Mouse (Mus musculus) MEL (cell line): ENCODE data around the gene Vmn2r86.

Experiments used
- CHD2 ChIP-seq: IDR thresholded peaks from 2 replicates; pipeline ENCODE4 v1.6.1; 2011; ENCODE audit warnings: low read length, improper control_type of control experiment
- CTCF ChIP-seq, 3 experiments: IDR thresholded peaks in 2 of 3; conservative IDR thresholded peaks in 1 of 3; 2 replicates each; pipeline ENCODE4 v1.5.1; 2011 to 2012; ENCODE audit warnings: low read length in 3 of 3, low read depth in 2 of 3, mild to moderate bottlenecking in 2 of 3, improper control_type of control experiment in 1 of 3, inconsistent platforms in 1 of 3, mixed read lengths in 1 of 3, moderate library complexity in 1 of 3; ENCODE audit not compliant: control insufficient read depth in 1 of 3, insufficient read depth in 1 of 3, poor library complexity in 1 of 3, severe bottlenecking in 1 of 3
- EP300 ChIP-seq, 2 experiments: IDR thresholded peaks; 2 replicates each; pipeline ENCODE4 v1.6.1; 2011; ENCODE audit warnings: improper control_type of control experiment in 2 of 2, low read length in 2 of 2, low read depth in 1 of 2, mild to moderate bottlenecking in 1 of 2
- GABPA ChIP-seq: IDR thresholded peaks from 2 replicates; pipeline ENCODE4 v1.6.1; 2012; ENCODE audit warnings: low read depth, mild to moderate bottlenecking, inconsistent platforms, low read length, improper control_type of control experiment, moderate library complexity
- GATA1 ChIP-seq: IDR thresholded peaks from 2 replicates; pipeline ENCODE4 v1.6.1; 2011; ENCODE audit warnings: low read depth, low read length, improper control_type of control experiment
- MAZ ChIP-seq: IDR thresholded peaks from 2 replicates; pipeline ENCODE4 v1.6.1; 2012; ENCODE audit warnings: low read depth, mild to moderate bottlenecking, inconsistent platforms, low read length, improper control_type of control experiment
- MEF2A ChIP-seq: IDR thresholded peaks from 2 replicates; pipeline ENCODE4 v1.6.1; 2014; ENCODE audit warnings: low read depth, mild to moderate bottlenecking, inconsistent platforms, low read length, improper control_type of control experiment; ENCODE audit not compliant: poor library complexity, insufficient replicate concordance, severe bottlenecking; ENCODE audit errors: extremely low read depth
- POLR2A ChIP-seq, 2 experiments: IDR thresholded peaks; 2 replicates each; pipeline ENCODE4 v1.6.1; 2011 to 2012; ENCODE audit warnings: low read length in 2 of 2, mild to moderate bottlenecking in 2 of 2, control low read depth in 1 of 2, improper control_type of control experiment in 1 of 2, low read depth in 1 of 2, moderate library complexity in 1 of 2; ENCODE audit not compliant: control insufficient read depth in 1 of 2, insufficient read depth in 1 of 2, poor library complexity in 1 of 2
- SIN3A ChIP-seq: IDR thresholded peaks from 2 replicates; pipeline ENCODE4 v1.6.1; 2012; ENCODE audit warnings: low read length, improper control_type of control experiment, inconsistent platforms
- SMC3 ChIP-seq: IDR thresholded peaks from 2 replicates; pipeline ENCODE4 v1.6.1; 2011; ENCODE audit warnings: low read depth, low read length, improper control_type of control experiment
- TBP ChIP-seq: IDR thresholded peaks from 2 replicates; pipeline ENCODE4 v1.8.0; 2011; ENCODE audit warnings: low read depth, low read length, improper control_type of control experiment
- ZC3H11A ChIP-seq: IDR thresholded peaks from 2 replicates; pipeline ENCODE4 v1.6.1; 2012; ENCODE audit warnings: low read depth, mild to moderate bottlenecking, inconsistent platforms, low read length, improper control_type of control experiment
- ZKSCAN1 ChIP-seq: IDR thresholded peaks from 2 replicates; pipeline ENCODE4 v1.6.1; 2012; ENCODE audit warnings: low read depth, mild to moderate bottlenecking, inconsistent platforms, low read length, improper control_type of control experiment, moderate library complexity

- no peak for TF ChIP-seq CTCF (IDR thresholded peaks at IDR 0.05 in 2 of 3, conservative IDR thresholded peaks at IDR 0.05 in 1 of 3; ENCODE audit: control insufficient read depth in 1 of 3, insufficient read depth in 1 of 3, low read depth in 2 of 3, low read length in 3 of 3, poor library complexity in 1 of 3, severe bottlenecking in 1 of 3)
- TF ChIP-seq SMC3 = no peak
- no peak for TF ChIP-seq EP300 (IDR thresholded peaks at IDR 0.05; ENCODE audit: low read depth in 1 of 2, low read length in 2 of 2)
- TF ChIP-seq GATA1 = no peak
- no peak for TF ChIP-seq TBP
- TF ChIP-seq ZC3H11A = no peak
- no peak for TF ChIP-seq POLR2A (IDR thresholded peaks at IDR 0.05; ENCODE audit: control insufficient read depth in 1 of 2, insufficient read depth in 1 of 2, low read depth in 1 of 2, low read length in 2 of 2, poor library complexity in 1 of 2)
- no peak for TF ChIP-seq GABPA
- no peak for TF ChIP-seq SIN3A
- TF ChIP-seq CHD2 = no peak
- no peak for TF ChIP-seq ZKSCAN1
- no peak for TF ChIP-seq MEF2A
- TF ChIP-seq MAZ = no peak
Measured at GRCm38 (mm10) chr10:130420401-130420800, 35.4 kb downstream of the Vmn2r86 start.
